Mouse (Mus musculus) right cerebral cortex, postnatal 25 days (tissue): ENCODE measurements at regions not wholly inside any gene's neighbourhood (a gene's known extent, or its start where the extent isn't known, plus 50 kb on each side); places are given as distances from the start of the nearest gene placed in this dataset.

Source experiments
- DNase-seq: peaks from one replicate; pipeline ENCODE4 v3.0.0; 2022

- DNase-seq, result no peak
Measured at GRCm38 (mm10) chr6:107378489-107378888, 151.1 kb upstream of the Lrrn1 start.

GRCm38 (mm10) chr6:107380621-107381020 lies 148.9 kb upstream of the Lrrn1 start:
- DNase-seq, result no peak

- DNase-seq, result no peak
Measured at GRCm38 (mm10) chr6:107386094-107386678, 143.4 kb upstream of the Lrrn1 start.

- no peak for DNase-seq
Measured at GRCm38 (mm10) chr6:107389892-107390291, 139.7 kb upstream of the Lrrn1 start.

GRCm38 (mm10) chr6:107394611-107395010 lies 135.0 kb upstream of the Lrrn1 start:
- no peak for DNase-seq

- DNase-seq, result no peak
Measured at GRCm38 (mm10) chr6:107415766-107416165, 113.8 kb upstream of the Lrrn1 start.

- no peak for DNase-seq
Measured at GRCm38 (mm10) chr6:107422091-107422490, 107.5 kb upstream of the Lrrn1 start.

- no peak for DNase-seq
Measured at GRCm38 (mm10) chr6:107426529-107426928, 103.0 kb upstream of the Lrrn1 start.

- DNase-seq, result no peak
Measured at GRCm38 (mm10) chr6:107431033-107431432, 98.5 kb upstream of the Lrrn1 start.

- DNase-seq, result no peak
Measured at GRCm38 (mm10) chr6:107442058-107442457, 87.5 kb upstream of the Lrrn1 start.

GRCm38 (mm10) chr6:107444336-107444735 lies 85.2 kb upstream of the Lrrn1 start:
- DNase-seq, result no peak

GRCm38 (mm10) chr6:107459220-107459619 lies 70.3 kb upstream of the Lrrn1 start:
- no peak for DNase-seq

- no peak for DNase-seq
Measured at GRCm38 (mm10) chr6:107462440-107462839, 67.1 kb upstream of the Lrrn1 start.

GRCm38 (mm10) chr6:107473395-107473794 lies 56.2 kb upstream of the Lrrn1 start:
- no peak for DNase-seq

- no peak for DNase-seq
Measured at GRCm38 (mm10) chr6:107474125-107474524, 55.4 kb upstream of the Lrrn1 start.
